Mouse (Mus musculus): ENCODE results near the gene Kdm2b. TPM values are rescaled to one million over a fixed set of nuclear protein-coding genes. Genes with fewer than 3 reads are reported as not detected.

The Kdm2b gene
- polyA plus RNA-seq, 1 experiment from 2014 or later = 62.5 TPM

DNA sequence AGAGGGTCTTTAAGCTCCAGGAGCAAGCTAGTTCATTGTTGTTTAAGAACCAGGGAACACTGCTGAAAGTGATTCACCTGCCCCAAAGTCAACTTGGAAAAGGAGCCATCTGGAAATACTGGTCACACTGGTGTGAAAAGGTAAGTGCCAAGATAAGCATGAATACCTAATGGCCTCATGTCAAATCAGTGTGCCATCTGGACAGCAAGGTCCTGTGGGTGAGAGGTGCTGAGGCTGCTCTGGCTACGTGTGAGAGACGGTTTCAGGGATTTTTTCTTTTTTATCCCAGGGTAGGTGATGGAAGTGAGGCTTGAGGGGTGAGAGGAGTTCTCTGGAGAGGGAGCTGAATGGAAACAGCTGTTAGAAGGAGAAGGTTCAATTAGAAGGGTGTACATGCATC, 116.0 kb downstream of the Kdm2b start:
- Histone ChIP-seq H3K9me3 (replicated peaks; ENCODE audit: low read length) (no peaks in the 10 kb centered on the region), H3K27ac (no peak overlapping the region), H3K27me3 (ENCODE audit: insufficient read depth, low read length) (no peaks in the 10 kb centered on the region), H3K4me1 (replicated peaks; ENCODE audit: insufficient read depth, low read length) (no peaks in the 10 kb centered on the region), H3K9ac (ENCODE audit: low read depth, low read length) (no peak overlapping the region), H3K36me3 (ENCODE audit: insufficient read depth, low read length) (peaks cover 43% of the 10 kb centered on the region), H3K4me2 (ENCODE audit: low read length) (no peak overlapping the region), H3K4me3 (replicated peaks; ENCODE audit: low read depth, low read length) (no peak overlapping the region)
- DNase-seq (ENCODE audit: low spot score) = no peak
- no peak for TF ChIP-seq CTCF (IDR thresholded peaks at IDR 0.05; ENCODE audit: low read depth)
- no peak for ATAC-seq (replicated peaks; ENCODE audit: low FRiP score, low read depth)
- 70% methylated on average over 2 of the region's 2 CpGs for WGBS

DNA sequence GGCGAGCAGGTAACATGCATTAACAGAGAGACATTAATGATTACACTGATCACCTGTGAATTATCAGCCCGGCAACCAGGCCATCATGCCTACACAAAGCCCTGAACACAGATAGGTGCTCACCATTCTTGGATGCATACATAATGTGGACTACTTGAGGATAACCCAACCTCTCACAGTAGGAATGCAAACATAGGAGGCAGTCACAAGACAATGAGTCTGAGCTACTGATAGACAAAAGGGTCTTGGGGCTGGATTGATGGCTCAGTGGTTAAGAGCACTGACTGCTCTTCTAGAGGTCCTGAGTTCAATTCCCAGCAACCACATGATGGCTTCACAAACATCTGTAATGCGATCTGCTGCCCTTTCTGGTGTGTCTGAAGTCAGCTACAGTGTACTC, 117.0 kb downstream of the Kdm2b start:
- WGBS = 89% methylated on average over 3 of the region's 3 CpGs
- ATAC-seq (replicated peaks; ENCODE audit: low FRiP score, low read depth) = no peak
- Histone ChIP-seq H3K27me3 (ENCODE audit: insufficient read depth, low read length) (no peaks in the 10 kb centered on the region), H3K9me3 (replicated peaks; ENCODE audit: low read length) (no peaks in the 10 kb centered on the region), H3K4me1 (replicated peaks; ENCODE audit: insufficient read depth, low read length) (no peaks in the 10 kb centered on the region), H3K4me3 (replicated peaks; ENCODE audit: low read depth, low read length) (no peak overlapping the region), H3K36me3 (ENCODE audit: insufficient read depth, low read length) (peaks cover 48% of the 10 kb centered on the region), H3K27ac (no peak overlapping the region), H3K9ac (ENCODE audit: low read depth, low read length) (no peak overlapping the region), H3K4me2 (ENCODE audit: low read length) (no peak overlapping the region)
- no peak for DNase-seq (ENCODE audit: low spot score)
- TF ChIP-seq CTCF (IDR thresholded peaks at IDR 0.05; ENCODE audit: low read depth) = no peak

DNA sequence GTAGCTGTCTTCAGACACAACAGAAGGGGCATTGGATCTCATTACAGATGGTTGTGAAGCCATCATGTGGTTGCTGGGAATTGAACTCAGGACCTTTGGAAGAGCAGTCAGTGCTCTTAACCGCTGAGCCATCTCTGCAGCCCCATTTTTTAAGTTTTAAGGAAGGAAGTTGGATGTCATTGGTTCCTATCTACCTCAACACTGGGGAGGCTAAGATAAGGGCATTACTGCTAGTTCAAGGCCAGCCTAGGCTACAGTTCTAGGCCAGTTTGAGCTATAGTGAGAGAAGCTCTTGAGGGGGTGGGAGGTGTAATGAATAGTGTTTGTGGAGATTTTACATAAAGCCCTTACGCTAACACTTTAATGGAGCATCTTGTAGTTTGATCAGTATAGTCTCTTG, 126.6 kb downstream of the Kdm2b start:
- ATAC-seq (replicated peaks; ENCODE audit: low FRiP score, low read depth) = no peak
- no peaks in the 10 kb centered on the region for H3K27me3 ChIP-seq (ENCODE audit: insufficient read depth, low read length)
- 95% methylated on average over 2 of the region's 2 CpGs for WGBS
- TF ChIP-seq CTCF (IDR thresholded peaks at IDR 0.05; ENCODE audit: low read depth) = no peak
- no peak overlapping the region for H3K4me3 ChIP-seq (replicated peaks; ENCODE audit: low read depth, low read length)
- no peak for DNase-seq (ENCODE audit: low spot score)
- no peak overlapping the region for H3K9ac ChIP-seq (ENCODE audit: low read depth, low read length)
- no peak overlapping the region for H3K27ac ChIP-seq
- no peaks in the 10 kb centered on the region for H3K4me1 ChIP-seq (replicated peaks; ENCODE audit: insufficient read depth, low read length)
- no peak overlapping the region for H3K4me2 ChIP-seq (ENCODE audit: low read length)
- peaks cover 20% of the 10 kb centered on the region; the same call in 1 of the 2 replicates for H3K36me3 ChIP-seq (ENCODE audit: insufficient read depth, low read length)
- H3K9me3 ChIP-seq (replicated peaks; ENCODE audit: low read length) = no peaks in the 10 kb centered on the region

DNA sequence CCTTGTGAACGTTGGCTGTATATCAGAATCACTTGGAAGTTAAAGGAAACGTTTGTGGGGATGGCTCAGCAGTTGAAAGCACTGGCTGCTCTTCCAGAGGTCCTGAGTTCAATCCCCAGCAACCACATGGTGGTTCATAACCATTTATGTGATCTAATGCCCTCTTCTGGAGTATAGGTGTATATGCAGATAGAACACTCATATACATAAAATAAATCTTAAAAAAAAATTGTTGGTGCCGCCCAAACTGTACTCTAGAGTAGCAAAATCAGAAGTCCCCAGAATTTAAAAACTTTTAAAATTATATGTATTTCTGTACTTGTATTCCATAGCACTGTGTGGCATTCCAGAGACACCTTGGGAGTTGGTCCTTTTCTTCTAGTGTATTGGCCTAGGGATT, 133.8 kb downstream of the Kdm2b start:
- ATAC-seq (replicated peaks; ENCODE audit: low FRiP score, low read depth) (no peak), DNase-seq (ENCODE audit: low spot score) (peak; percentile 16)
- Histone ChIP-seq H3K9me3 (replicated peaks; ENCODE audit: low read length) (no peaks in the 10 kb centered on the region), H3K27me3 (ENCODE audit: insufficient read depth, low read length) (no peaks in the 10 kb centered on the region), H3K4me1 (replicated peaks; ENCODE audit: insufficient read depth, low read length) (peaks cover 3% of the 10 kb centered on the region; the same call in 1 of the 2 replicates), H3K4me3 (replicated peaks; ENCODE audit: low read depth, low read length) (no peak overlapping the region), H3K27ac (no peak overlapping the region), H3K36me3 (ENCODE audit: insufficient read depth, low read length) (no peaks in the 10 kb centered on the region), H3K9ac (ENCODE audit: low read depth, low read length) (no peak overlapping the region), H3K4me2 (ENCODE audit: low read length) (no peak overlapping the region)
- TF ChIP-seq CTCF (IDR thresholded peaks at IDR 0.05; ENCODE audit: low read depth) = no peak; the same call in 1 of the 2 replicates
- WGBS = 52% methylated on average over 3 of the region's 3 CpGs

DNA sequence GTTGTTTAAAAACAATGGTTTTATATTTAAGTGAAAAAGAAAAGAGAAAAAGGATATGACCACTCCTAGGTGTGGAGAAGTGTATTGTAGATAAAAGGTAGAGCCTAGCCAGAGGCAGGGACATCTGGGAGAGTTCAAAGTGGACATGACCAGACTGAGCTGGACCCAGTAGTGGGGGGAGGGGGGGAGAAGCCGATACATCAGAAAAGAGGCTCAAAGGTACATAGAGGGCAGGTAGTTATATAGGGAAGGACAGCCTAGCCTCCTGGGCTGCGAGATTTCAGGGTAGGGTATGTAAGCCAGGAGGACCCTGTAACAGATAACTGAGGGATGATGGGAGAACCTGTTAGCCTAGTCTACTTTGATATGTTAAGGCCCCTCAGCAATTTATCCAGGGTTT, 137.0 kb downstream of the Kdm2b start:
- ATAC-seq (replicated peaks; ENCODE audit: low FRiP score, low read depth) (no peak), DNase-seq (ENCODE audit: low spot score) (no peak)
- H3K4me1 ChIP-seq (replicated peaks; ENCODE audit: insufficient read depth, low read length) = peaks cover 7% of the 10 kb centered on the region; the same call in 1 of the 2 replicates
- no peaks in the 10 kb centered on the region for H3K36me3 ChIP-seq (ENCODE audit: insufficient read depth, low read length)
- 84% methylated on average over 2 of the region's 2 CpGs for WGBS
- H3K4me2 ChIP-seq (ENCODE audit: low read length) = no peak overlapping the region
- H3K27ac ChIP-seq = no peak overlapping the region
- H3K9me3 ChIP-seq (replicated peaks; ENCODE audit: low read length) = no peaks in the 10 kb centered on the region
- H3K9ac ChIP-seq (ENCODE audit: low read depth, low read length) = no peak overlapping the region
- TF ChIP-seq CTCF (IDR thresholded peaks at IDR 0.05; ENCODE audit: low read depth) = no peak
- no peak overlapping the region for H3K4me3 ChIP-seq (replicated peaks; ENCODE audit: low read depth, low read length)
- H3K27me3 ChIP-seq (ENCODE audit: insufficient read depth, low read length) = no peaks in the 10 kb centered on the region

DNA sequence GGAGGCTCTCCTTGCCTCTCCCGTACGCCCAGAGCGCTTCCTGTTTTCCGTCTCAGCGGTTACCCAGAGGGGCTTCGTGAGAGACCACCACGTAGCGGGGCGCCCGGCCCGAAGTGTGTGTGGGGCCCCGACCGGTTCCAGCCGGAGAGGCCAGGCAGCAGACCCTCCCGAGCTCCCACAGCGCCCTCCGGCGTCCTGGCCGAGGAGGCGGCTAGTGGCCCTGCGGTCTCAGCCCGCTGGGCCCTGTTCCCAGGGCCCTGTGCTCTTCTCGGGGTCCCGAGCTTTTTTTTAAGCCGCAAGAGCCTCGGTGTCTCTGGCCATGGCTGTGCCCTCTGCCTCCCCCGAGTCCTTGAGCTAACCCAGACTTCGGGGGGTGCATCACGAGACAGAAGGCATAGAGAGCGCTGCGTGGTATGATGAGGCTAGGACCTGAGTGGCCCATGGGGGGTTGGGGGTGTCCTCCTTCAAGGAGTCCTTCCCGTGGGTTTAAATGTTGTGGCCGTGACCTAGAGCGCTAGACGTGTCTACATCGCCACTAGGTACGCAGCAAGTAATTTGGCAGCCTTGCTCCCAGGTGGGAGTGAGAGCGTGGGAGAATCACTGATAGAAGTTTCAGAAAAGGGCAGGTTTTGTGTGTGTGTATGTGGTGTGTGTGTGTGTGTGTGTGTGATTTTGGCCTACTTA, 139.2 kb downstream of the Kdm2b start:
- Histone ChIP-seq H3K9ac (ENCODE audit: low read depth, low read length) (peak overlapping the region; percentile 92), H3K27ac (peak overlapping the region; percentile 94), H3K4me2 (ENCODE audit: low read length) (peak overlapping the region; percentile 93), H3K27me3 (ENCODE audit: insufficient read depth, low read length) (no peaks in the 10 kb centered on the region), H3K4me1 (replicated peaks; ENCODE audit: insufficient read depth, low read length) (peaks cover 7% of the 10 kb centered on the region; the same call in 1 of the 2 replicates), H3K9me3 (replicated peaks; ENCODE audit: low read length) (no peaks in the 10 kb centered on the region), H3K36me3 (ENCODE audit: insufficient read depth, low read length) (no peaks in the 10 kb centered on the region), H3K4me3 (replicated peaks; ENCODE audit: low read depth, low read length) (peak overlapping the region; percentile 91)
- TF ChIP-seq CTCF (IDR thresholded peaks at IDR 0.05; ENCODE audit: low read depth) = peak; percentile 59
- ATAC-seq (replicated peaks; ENCODE audit: low FRiP score, low read depth) (peak; percentile 86), DNase-seq (ENCODE audit: low spot score) (no peak)
- under 1% methylated on average over 38 of the region's 38 CpGs for WGBS
